Comparison of ENCODE assay signal across 8 mouse cellular contexts in genomic region chr11:117832086-117832969, GRCm38 (mm10). TPM values are rescaled to one million over a fixed set of nuclear protein-coding genes. Genes with fewer than 3 reads are reported as not detected.
DNase-seq lines count a peak whose midpoint lies in the region; ATAC-seq lines count a peak whose summit lies in the region.

No protein-coding gene starts in this region.

- DNase-seq in CD4-positive, CD25-positive, alpha-beta regulatory T cell, adult 2 months (ENCODE audit: low read depth, low spot score) = peak; percentile 98
- peak; percentile 63 for DNase-seq in adrenal gland, postnatal 25 days
- peak; percentile 89 to 92 for DNase-seq in natural killer cell, adult 2 months (ENCODE audit: low spot score in 2 of 2)
- peak; percentile 92 for DNase-seq in testis, postnatal 10 days (ENCODE audit: low spot score)

- H3K4me2 ChIP-seq in embryonic facial prominence, embryonic 15.5 days (replicated peaks) = peak overlapping the region; percentile 42
- peak overlapping the region; percentile 64 for H3K4me2 ChIP-seq in heart, embryonic 11.5 days
- peak overlapping the region; percentile 54 for H3K4me2 ChIP-seq in kidney, embryonic 16.5 days (replicated peaks; ENCODE audit: low read depth, low read length)
- peak overlapping the region; percentile 96 for H3K4me2 ChIP-seq in liver, embryonic 15.5 days

- no peak for ATAC-seq in embryonic facial prominence, embryonic 15.5 days (ENCODE audit: insufficient number of reproducible peaks, low FRiP score, low TSS enrichment, low read depth)
- peak; percentile 40 for ATAC-seq in heart, embryonic 11.5 days (replicated peaks; ENCODE audit: insufficient number of reproducible peaks, low FRiP score, low TSS enrichment)
- 0 out of 2 replicates have a peak, but pooled peaks have one; percentile 33 for ATAC-seq in kidney, embryonic 16.5 days (ENCODE audit: low FRiP score, low TSS enrichment)
- ATAC-seq in liver, embryonic 15.5 days (ENCODE audit: insufficient read depth) = peak; percentile 76

- H3K36me3 ChIP-seq in embryonic facial prominence, embryonic 15.5 days = no peaks in the 10 kb centered on the region
- H3K36me3 ChIP-seq in heart, embryonic 11.5 days (ENCODE audit: control insufficient read depth, insufficient read depth, low read length) = no peaks in the 10 kb centered on the region
- H3K36me3 ChIP-seq in kidney, embryonic 16.5 days (ENCODE audit: insufficient read depth, low read length) = no peaks in the 10 kb centered on the region
- H3K36me3 ChIP-seq in liver, embryonic 15.5 days (replicated peaks) = no peaks in the 10 kb centered on the region

- H3K9ac ChIP-seq in embryonic facial prominence, embryonic 15.5 days = no peak overlapping the region
- 0 out of 2 replicates have a peak overlapping the region, but pooled peaks have one; percentile 22 for H3K9ac ChIP-seq in heart, embryonic 11.5 days (ENCODE audit: low read depth, low read length)
- H3K9ac ChIP-seq in kidney, embryonic 16.5 days (replicated peaks; ENCODE audit: low read length) = no peak overlapping the region
- peak overlapping the region; percentile 71 for H3K9ac ChIP-seq in liver, embryonic 15.5 days

- H3K27me3 ChIP-seq in embryonic facial prominence, embryonic 15.5 days = no peaks in the 10 kb centered on the region
- no peaks in the 10 kb centered on the region for H3K27me3 ChIP-seq in heart, embryonic 11.5 days (ENCODE audit: control insufficient read depth, insufficient read depth, low read length)
- H3K27me3 ChIP-seq in kidney, embryonic 16.5 days (ENCODE audit: insufficient read depth, low read length) = no peaks in the 10 kb centered on the region
- H3K27me3 ChIP-seq in liver, embryonic 15.5 days = no peaks in the 10 kb centered on the region

- 23% methylated on average over 28 of the region's 28 CpGs for WGBS in embryonic facial prominence, embryonic 15.5 days
- WGBS in heart, embryonic 11.5 days (ENCODE audit: insufficient replicate concordance) = 16% methylated on average over 28 of the region's 28 CpGs
- 21% methylated on average over 28 of the region's 28 CpGs for WGBS in kidney, embryonic 16.5 days
- WGBS in liver, embryonic 15.5 days (ENCODE audit: insufficient replicate concordance) = 11% methylated on average over 28 of the region's 28 CpGs

- H3K27ac ChIP-seq in embryonic facial prominence, embryonic 15.5 days (replicated peaks) = no peak overlapping the region
- H3K27ac ChIP-seq in heart, embryonic 11.5 days (ENCODE audit: low read depth, low read length) = peak overlapping the region; percentile 54; the same call in 1 of the 2 replicates
- H3K27ac ChIP-seq in kidney, embryonic 16.5 days (ENCODE audit: low read length) = 0 out of 2 replicates have a peak overlapping the region, but pooled peaks have one; percentile 1
- H3K27ac ChIP-seq in liver, embryonic 15.5 days (replicated peaks) = peak overlapping the region; percentile 93

- peak overlapping the region; percentile 24; the same call in 1 of the 2 replicates for H3K4me3 ChIP-seq in embryonic facial prominence, embryonic 15.5 days (replicated peaks)
- peak overlapping the region; percentile 28 for H3K4me3 ChIP-seq in heart, embryonic 11.5 days (ENCODE audit: low read depth, low read length)
- H3K4me3 ChIP-seq in kidney, embryonic 16.5 days (ENCODE audit: low read length) = peak overlapping the region; percentile 31
- H3K4me3 ChIP-seq in liver, embryonic 15.5 days (replicated peaks) = peak overlapping the region; percentile 67

- H3K4me1 ChIP-seq in embryonic facial prominence, embryonic 15.5 days = peaks cover 46% of the 10 kb centered on the region
- peaks cover 43% of the 10 kb centered on the region for H3K4me1 ChIP-seq in heart, embryonic 11.5 days (ENCODE audit: control insufficient read depth, insufficient read depth, low read length)
- peaks cover 39% of the 10 kb centered on the region for H3K4me1 ChIP-seq in kidney, embryonic 16.5 days (ENCODE audit: insufficient read depth, low read length)
- H3K4me1 ChIP-seq in liver, embryonic 15.5 days (replicated peaks) = peaks cover 96% of the 10 kb centered on the region

- H3K9me3 ChIP-seq in embryonic facial prominence, embryonic 15.5 days (replicated peaks) = no peaks in the 10 kb centered on the region
- no peaks in the 10 kb centered on the region for H3K9me3 ChIP-seq in heart, embryonic 11.5 days (replicated peaks; ENCODE audit: control insufficient read depth, low read length)
- no peaks in the 10 kb centered on the region for H3K9me3 ChIP-seq in kidney, embryonic 16.5 days (ENCODE audit: low read length)
- H3K9me3 ChIP-seq in liver, embryonic 15.5 days (replicated peaks) = no peaks in the 10 kb centered on the region

RNA-seq across cellular contexts. Expression of gene Tk1, which starts 6.4 kb away (rescaled TPM):
- total RNA-seq in adrenal gland, postnatal 25 days (2021) = 14.3 and 18.4 TPM in 2 replicates
- polyA plus RNA-seq in embryonic facial prominence, embryonic 15.5 days (2015; fragmentation: Nextera tagmentation; extraction: Ambion mirVana) = 115 and 124 TPM in 2 replicates
- polyA plus RNA-seq in heart, embryonic 11.5 days (2014; fragmentation: Nextera tagmentation; extraction: Ambion mirVana) = 98.5 and 101 TPM in 2 replicates
- polyA plus RNA-seq in kidney, embryonic 16.5 days (2015; fragmentation: Nextera tagmentation; extraction: Ambion mirVana) = 128 and 136 TPM in 2 replicates
- polyA plus RNA-seq in liver, embryonic 15.5 days (2015; fragmentation: Nextera tagmentation; extraction: Ambion mirVana) = 136 and 138 TPM in 2 replicates

RNA-seq across cellular contexts. Expression of gene Afmid, which starts 6.6 kb away (rescaled TPM):
- 10.1 and 13.2 TPM in 2 replicates for total RNA-seq in adrenal gland, postnatal 25 days (2021)
- polyA plus RNA-seq in embryonic facial prominence, embryonic 15.5 days (2015; fragmentation: Nextera tagmentation; extraction: Ambion mirVana) = 5.3 and 5.8 TPM in 2 replicates
- polyA plus RNA-seq in heart, embryonic 11.5 days (2014; fragmentation: Nextera tagmentation; extraction: Ambion mirVana) = 13.1 and 14.3 TPM in 2 replicates
- 5.8 and 6.1 TPM in 2 replicates for polyA plus RNA-seq in kidney, embryonic 16.5 days (2015; fragmentation: Nextera tagmentation; extraction: Ambion mirVana)
- polyA plus RNA-seq in liver, embryonic 15.5 days (2015; fragmentation: Nextera tagmentation; extraction: Ambion mirVana) = 11.8 and 12.0 TPM in 2 replicates

RNA-seq across cellular contexts. Expression of gene Birc5, which starts 16.7 kb away (rescaled TPM):
- total RNA-seq in adrenal gland, postnatal 25 days (2021) = 5.2 and 8.5 TPM in 2 replicates
- 225 and 239 TPM in 2 replicates for polyA plus RNA-seq in embryonic facial prominence, embryonic 15.5 days (2015; fragmentation: Nextera tagmentation; extraction: Ambion mirVana)
- polyA plus RNA-seq in heart, embryonic 11.5 days (2014; fragmentation: Nextera tagmentation; extraction: Ambion mirVana) = 256 and 259 TPM in 2 replicates
- 284 and 298 TPM in 2 replicates for polyA plus RNA-seq in kidney, embryonic 16.5 days (2015; fragmentation: Nextera tagmentation; extraction: Ambion mirVana)
- polyA plus RNA-seq in liver, embryonic 15.5 days (2015; fragmentation: Nextera tagmentation; extraction: Ambion mirVana) = 306 and 347 TPM in 2 replicates

RNA-seq across cellular contexts. Expression of gene Gm20708, which starts 22.9 kb away (rescaled TPM):
- 1.00 and 1.8 TPM in 2 replicates for total RNA-seq in adrenal gland, postnatal 25 days (2021)
- polyA plus RNA-seq in embryonic facial prominence, embryonic 15.5 days (2015; fragmentation: Nextera tagmentation; extraction: Ambion mirVana) = 0.60 and 0.76 TPM in 2 replicates
- polyA plus RNA-seq in heart, embryonic 11.5 days (2014; fragmentation: Nextera tagmentation; extraction: Ambion mirVana) = 0.34 and 0.62 TPM in 2 replicates
- polyA plus RNA-seq in kidney, embryonic 16.5 days (2015; fragmentation: Nextera tagmentation; extraction: Ambion mirVana) = 0.26 and 0.44 TPM in 2 replicates
- polyA plus RNA-seq in liver, embryonic 15.5 days (2015; fragmentation: Nextera tagmentation; extraction: Ambion mirVana) = 0.28 and 0.45 TPM in 2 replicates

RNA-seq across cellular contexts. Expression of gene Syngr2, which starts 22.9 kb away (rescaled TPM):
- 98.3 and 108 TPM in 2 replicates for total RNA-seq in adrenal gland, postnatal 25 days (2021)
- 76.1 and 79.6 TPM in 2 replicates for polyA plus RNA-seq in embryonic facial prominence, embryonic 15.5 days (2015; fragmentation: Nextera tagmentation; extraction: Ambion mirVana)
- polyA plus RNA-seq in heart, embryonic 11.5 days (2014; fragmentation: Nextera tagmentation; extraction: Ambion mirVana) = 78.7 and 79.2 TPM in 2 replicates
- 93.2 and 106 TPM in 2 replicates for polyA plus RNA-seq in kidney, embryonic 16.5 days (2015; fragmentation: Nextera tagmentation; extraction: Ambion mirVana)
- polyA plus RNA-seq in liver, embryonic 15.5 days (2015; fragmentation: Nextera tagmentation; extraction: Ambion mirVana) = 49.2 and 54.7 TPM in 2 replicates

Comparison
In these comparisons a context has a peak if more than half of its experiments do, and no peak if none do; other contexts are left out.
1. H3K4me2 ChIP-seq: peak in every context shown above with its lines; median percentile 96 in liver, embryonic 15.5 days; 64 in heart, embryonic 11.5 days; 54 in kidney, embryonic 16.5 days; 42 in embryonic facial prominence, embryonic 15.5 days.
2. H3K9ac ChIP-seq: peak in heart, embryonic 11.5 days (single experiment) and liver, embryonic 15.5 days (single experiment); none in embryonic facial prominence, embryonic 15.5 days (single experiment) and kidney, embryonic 16.5 days (single experiment).
3. Peak in every context shown above with its lines, with median percentiles within 50 percentile points of each other: DNase-seq and H3K4me3 ChIP-seq.